Mouse (Mus musculus) thymus, adult 2 months (tissue): ENCODE results near the gene Sec14l1.

ENCODE experiments used
- CTCF ChIP-seq: fragments of 200-500 bp; IDR thresholded peaks from 2 replicates; pipeline ENCODE4 v1.5.1; 2012; ENCODE audit warnings: mild to moderate bottlenecking, control low read depth, low read length, moderate library complexity, borderline replicate concordance; ENCODE audit not compliant: control insufficient read depth, poor library complexity, insufficient read depth; ENCODE audit errors: extremely low read depth
- POLR2A ChIP-seq: fragments of 200-500 bp; IDR thresholded peaks from 2 replicates; pipeline ENCODE4 v1.6.1; 2012; ENCODE audit warnings: mild to moderate bottlenecking, low read length, control low read depth, moderate library complexity; ENCODE audit not compliant: control insufficient read depth, poor library complexity, insufficient read depth; ENCODE audit errors: extremely low read depth

DNA sequence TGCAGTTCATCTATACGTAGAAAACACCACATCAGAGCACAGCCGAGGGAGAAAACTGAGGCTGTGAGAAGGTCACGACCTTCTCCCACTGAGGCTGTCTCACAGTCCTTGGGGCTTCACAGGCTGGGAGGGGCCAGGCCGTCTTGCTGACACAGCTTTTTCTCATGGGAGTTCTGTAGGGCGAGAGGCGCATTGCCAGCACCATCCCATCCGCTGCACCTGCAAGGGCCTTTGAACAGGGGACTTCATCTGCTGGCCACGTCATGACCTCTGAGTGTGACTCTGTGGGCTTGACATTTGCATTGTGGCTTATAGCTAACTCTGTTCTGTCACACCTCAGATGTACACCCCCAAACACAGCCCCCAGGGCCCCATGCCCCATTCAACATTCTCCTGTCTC lies 22.3 kb upstream of the Sec14l1 start:
- TF ChIP-seq CTCF, result 0 out of 2 replicates have a peak, but pooled peaks have one; percentile 23
- no peak for TF ChIP-seq POLR2A
